Mouse (Mus musculus) neural tube, embryonic 12.5 days (tissue): Measurements from ENCODE around the gene Rnf213. TPM values are rescaled to one million over a fixed set of nuclear protein-coding genes. Genes with fewer than 3 reads are reported as not detected.
A peak's percentile ranks its signal among the peaks of the same experiment; 100 is the strongest.

ENCODE experiments used
- ATAC-seq: fragments of 200-750 bp; cut with Nextera tagmentation; 2 replicates; pipeline ENCODE4 v1.8.0; 2017; ENCODE audit warnings: low read depth, mild to moderate bottlenecking, moderate TSS enrichment, moderate library complexity; ENCODE audit not compliant: low FRiP score
- H3K27ac ChIP-seq: fragments of 300-500 bp; sonication (generic); 2 replicates; pipeline ENCODE4 v1.5.1; 2016
- H3K27me3 ChIP-seq: fragments of 300-500 bp; sonication (generic); replicated peaks from 2 replicates; pipeline ENCODE4 v1.6.1; 2016; ENCODE audit warnings: mild to moderate bottlenecking
- H3K36me3 ChIP-seq: fragments of 300-500 bp; sonication (generic); 2 replicates; pipeline ENCODE4 v1.6.1; 2016; ENCODE audit warnings: mild to moderate bottlenecking
- H3K4me1 ChIP-seq: fragments of 300-500 bp; sonication (generic); 2 replicates; pipeline ENCODE4 v1.6.1; 2016
- H3K4me2 ChIP-seq: fragments of 300-500 bp; sonication (generic); replicated peaks from 2 replicates; pipeline ENCODE4 v1.6.1; 2016; ENCODE audit warnings: mild to moderate bottlenecking
- H3K4me3 ChIP-seq: fragments of 300-500 bp; sonication (generic); 2 replicates; pipeline ENCODE4 v1.5.1; 2016
- H3K9ac ChIP-seq: fragments of 300-500 bp; sonication (generic); 2 replicates; pipeline ENCODE4 v1.6.1; 2016; ENCODE audit warnings: mild to moderate bottlenecking
- H3K9me3 ChIP-seq: fragments of 300-500 bp; sonication (generic); 2 replicates; pipeline ENCODE4 v1.6.1; 2016; ENCODE audit warnings: mild to moderate bottlenecking
- WGBS: fragments of 180-500 bp; shearing (Covaris S2); methylation state at CpG from one replicate; pipeline ENCODE4 v1.1.7; 2016; 5-methylcytosine and 5-hydroxymethylcytosine counted together
- polyA plus RNA-seq: library from polyadenylated mRNA; unstranded; fragments of >200 nt; fragmentation: Nextera tagmentation; extraction: Ambion mirVana; gene quantifications from 2 replicates; pipeline ENCODE4 v1.2.1, GENCODE M21; 2016

The Rnf213 gene
- polyA plus RNA-seq, 1 experiment from 2014 or later = 1.6 TPM

GRCm38 (mm10) chr11:119427431-119427830 is 34.5 kb downstream of the Rnf213 start:
- H3K4me2 ChIP-seq = no peak overlapping the region
- H3K27me3 ChIP-seq = no peaks in the 10 kb centered on the region
- H3K36me3 ChIP-seq = no peaks in the 10 kb centered on the region
- H3K4me3 ChIP-seq = no peak overlapping the region
- peaks cover 7% of the 10 kb centered on the region for H3K4me1 ChIP-seq
- WGBS = 83% methylated on average over 6 of the region's 6 CpGs
- no peaks in the 10 kb centered on the region for H3K9me3 ChIP-seq
- no peak overlapping the region for H3K9ac ChIP-seq
- H3K27ac ChIP-seq = no peak overlapping the region
- ATAC-seq = no peak

- Histone ChIP-seq H3K36me3 (no peaks in the 10 kb centered on the region), H3K27ac (no peak overlapping the region), H3K27me3 (no peaks in the 10 kb centered on the region), H3K4me3 (no peak overlapping the region), H3K4me2 (peak overlapping the region; percentile 61), H3K9me3 (no peaks in the 10 kb centered on the region), H3K9ac (no peak overlapping the region), H3K4me1 (peaks cover 7% of the 10 kb centered on the region)
- no peak for ATAC-seq
- 87% methylated on average over 5 of the region's 5 CpGs for WGBS
Observed at GRCm38 (mm10) chr11:119427986-119428385, 35.1 kb downstream of the Rnf213 start.

- Histone ChIP-seq H3K9ac (no peak overlapping the region), H3K36me3 (no peaks in the 10 kb centered on the region)
- 2% methylated on average over 34 of the region's 35 CpGs for WGBS
Observed at GRCm38 (mm10) chr11:119428649-119429136, 35.8 kb downstream of the Rnf213 start.

GRCm38 (mm10) chr11:119431516-119431915 is 38.6 kb downstream of the Rnf213 start:
- Histone ChIP-seq H3K4me3 (no peak overlapping the region), H3K9me3 (no peaks in the 10 kb centered on the region), H3K4me1 (peaks cover 7% of the 10 kb centered on the region), H3K9ac (no peak overlapping the region), H3K27me3 (no peaks in the 10 kb centered on the region), H3K4me2 (no peak overlapping the region), H3K36me3 (no peaks in the 10 kb centered on the region), H3K27ac (no peak overlapping the region)
- WGBS = 88% methylated on average over 12 of the region's 12 CpGs
- no peak for ATAC-seq

More at GRCm38 (mm10) chr11:119428649-119429136, 35.8 kb downstream of the Rnf213 start:
- peak overlapping the region; percentile 25 for H3K4me3 ChIP-seq
- H3K27ac ChIP-seq = no peak overlapping the region
- H3K27me3 ChIP-seq = no peaks in the 10 kb centered on the region
- peak; percentile 56; the same call in 1 of the 2 replicates for ATAC-seq
- peak overlapping the region; percentile 61 for H3K4me2 ChIP-seq
- H3K4me1 ChIP-seq = peaks cover 7% of the 10 kb centered on the region
- no peaks in the 10 kb centered on the region for H3K9me3 ChIP-seq

GRCm38 (mm10) chr11:119432706-119433105 is 39.8 kb downstream of the Rnf213 start:
- Histone ChIP-seq H3K36me3 (no peaks in the 10 kb centered on the region), H3K27me3 (no peaks in the 10 kb centered on the region), H3K9me3 (no peaks in the 10 kb centered on the region), H3K4me1 (peaks cover 7% of the 10 kb centered on the region), H3K27ac (no peak overlapping the region), H3K4me2 (no peak overlapping the region), H3K4me3 (no peak overlapping the region), H3K9ac (no peak overlapping the region)
- 76% methylated on average over 7 of the region's 7 CpGs for WGBS
- no peak for ATAC-seq

GRCm38 (mm10) chr11:119434316-119434715 is 41.4 kb downstream of the Rnf213 start:
- 74% methylated on average over 4 of the region's 4 CpGs for WGBS
- H3K9me3 ChIP-seq = no peaks in the 10 kb centered on the region
- no peak overlapping the region for H3K9ac ChIP-seq
- H3K36me3 ChIP-seq = no peaks in the 10 kb centered on the region
- no peak overlapping the region for H3K4me2 ChIP-seq
- H3K4me1 ChIP-seq = no peaks in the 10 kb centered on the region
- H3K4me3 ChIP-seq = no peak overlapping the region
- H3K27me3 ChIP-seq = no peaks in the 10 kb centered on the region
- no peak for ATAC-seq
- H3K27ac ChIP-seq = no peak overlapping the region

- Histone ChIP-seq H3K27ac (no peak overlapping the region), H3K36me3 (no peaks in the 10 kb centered on the region), H3K27me3 (no peaks in the 10 kb centered on the region), H3K4me2 (no peak overlapping the region), H3K9me3 (no peaks in the 10 kb centered on the region), H3K4me3 (no peak overlapping the region), H3K4me1 (no peaks in the 10 kb centered on the region), H3K9ac (no peak overlapping the region)
- ATAC-seq = no peak
- WGBS = 82% methylated on average over 19 of the region's 19 CpGs
Observed at GRCm38 (mm10) chr11:119435880-119436872, 43.3 kb downstream of the Rnf213 start.

- H3K27ac ChIP-seq = no peak overlapping the region
- no peak overlapping the region for H3K9ac ChIP-seq
- H3K4me3 ChIP-seq = no peak overlapping the region
- no peaks in the 10 kb centered on the region for H3K9me3 ChIP-seq
- no peak overlapping the region for H3K4me2 ChIP-seq
- H3K36me3 ChIP-seq = no peaks in the 10 kb centered on the region
- H3K4me1 ChIP-seq = no peaks in the 10 kb centered on the region
- H3K27me3 ChIP-seq = no peaks in the 10 kb centered on the region
- 95% methylated on average over 8 of the region's 8 CpGs for WGBS
- ATAC-seq = no peak
Observed at GRCm38 (mm10) chr11:119438776-119439175, 45.9 kb downstream of the Rnf213 start.

- Histone ChIP-seq H3K27me3 (no peaks in the 10 kb centered on the region), H3K36me3 (no peaks in the 10 kb centered on the region)
- 90% methylated on average over 8 of the region's 8 CpGs for WGBS
Observed at GRCm38 (mm10) chr11:119442199-119442598, 49.3 kb downstream of the Rnf213 start.

GRCm38 (mm10) chr11:119443442-119443841 is 50.5 kb downstream of the Rnf213 start:
- Histone ChIP-seq H3K4me2 (no peak overlapping the region), H3K27ac (no peak overlapping the region), H3K4me1 (no peaks in the 10 kb centered on the region), H3K4me3 (no peak overlapping the region), H3K36me3 (no peaks in the 10 kb centered on the region), H3K9me3 (no peaks in the 10 kb centered on the region), H3K27me3 (no peaks in the 10 kb centered on the region), H3K9ac (no peak overlapping the region)
- ATAC-seq = no peak
- WGBS = 96% methylated on average over 9 of the region's 9 CpGs

More at GRCm38 (mm10) chr11:119442199-119442598, 49.3 kb downstream of the Rnf213 start:
- no peak overlapping the region for H3K9ac ChIP-seq
- ATAC-seq = no peak
- H3K27ac ChIP-seq = no peak overlapping the region
- H3K4me2 ChIP-seq = no peak overlapping the region
- no peaks in the 10 kb centered on the region for H3K9me3 ChIP-seq
- no peak overlapping the region for H3K4me3 ChIP-seq
- no peaks in the 10 kb centered on the region for H3K4me1 ChIP-seq

- Histone ChIP-seq H3K36me3 (no peaks in the 10 kb centered on the region), H3K4me3 (no peak overlapping the region), H3K9me3 (no peaks in the 10 kb centered on the region), H3K27me3 (no peaks in the 10 kb centered on the region), H3K27ac (no peak overlapping the region), H3K4me2 (no peak overlapping the region), H3K9ac (no peak overlapping the region), H3K4me1 (no peaks in the 10 kb centered on the region)
- ATAC-seq = no peak
- 87% methylated on average over 4 of the region's 4 CpGs for WGBS
Observed at GRCm38 (mm10) chr11:119456097-119456496, 63.2 kb downstream of the Rnf213 start.

- Histone ChIP-seq H3K4me1 (no peaks in the 10 kb centered on the region), H3K27me3 (no peaks in the 10 kb centered on the region), H3K27ac (no peak overlapping the region), H3K4me2 (no peak overlapping the region), H3K4me3 (no peak overlapping the region), H3K36me3 (no peaks in the 10 kb centered on the region), H3K9ac (no peak overlapping the region), H3K9me3 (no peaks in the 10 kb centered on the region)
- 91% methylated on average over 4 of the region's 4 CpGs for WGBS
- ATAC-seq = no peak
Observed at GRCm38 (mm10) chr11:119477876-119478275, 85.0 kb downstream of the Rnf213 start.
